Mouse (Mus musculus) olfactory bulb, adult 2 months (tissue): ENCODE results near the gene Gnptg.

Experiments used
- CTCF ChIP-seq: fragments of 200-500 bp; IDR thresholded peaks from 2 replicates; pipeline ENCODE4 v1.5.1; 2012; ENCODE audit warnings: low read depth, mild to moderate bottlenecking, low read length, moderate library complexity; ENCODE audit not compliant: insufficient read depth
- POLR2A ChIP-seq: fragments of 200-500 bp; IDR thresholded peaks from 2 replicates; pipeline ENCODE4 v1.6.1; 2012; ENCODE audit warnings: mild to moderate bottlenecking, low read depth, low read length, moderate library complexity; ENCODE audit not compliant: insufficient read depth

- TF ChIP-seq POLR2A (no peak), CTCF (no peak)
Observed at GRCm38 (mm10) chr17:25187784-25188149, 52.2 kb downstream of the Gnptg start.
